In the genomic region with DNA sequence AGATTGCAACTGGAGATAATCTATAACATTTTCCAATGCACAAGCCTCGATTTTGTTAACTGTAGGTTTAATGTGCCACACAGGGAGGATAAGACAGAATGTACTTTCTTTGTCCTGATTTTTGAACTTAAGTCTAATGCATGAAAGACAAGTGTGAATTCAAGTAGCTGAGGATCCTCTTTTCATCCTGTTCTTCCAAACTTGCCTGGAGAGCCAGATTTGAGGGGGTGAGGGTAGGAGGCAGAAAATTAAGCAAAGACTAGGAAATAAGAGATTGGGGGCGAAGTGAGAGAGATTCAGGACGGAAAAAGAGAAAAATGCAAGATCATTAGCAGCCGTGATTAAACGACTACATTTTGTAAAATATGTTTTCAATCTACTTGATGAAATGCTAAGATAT, we compare ENCODE assay signal across 21 mouse cellular contexts.
DNase-seq lines count a peak whose midpoint lies in the region; TF ChIP-seq lines count a peak whose summit lies in the region.
"Had no signal": no experiment of that assay in that cellular context is flagged by ENCODE, and none has a peak within 500 bp of the region (broad histone marks: within the 10 kb centered on the region; RNA-seq: fewer than 3 reads in every experiment).

No protein-coding gene starts in this region.

- peak overlapping the region; percentile 24 for H3K27ac ChIP-seq in layer of hippocampus, adult 2 months
- H3K27ac ChIP-seq in left cerebral cortex, adult 2 months = peak overlapping the region; percentile 1; the same call in 1 of the 2 replicates
- H3K27ac ChIP-seq: forebrain, embryonic 10.5 days; forebrain, embryonic 13.5 days; heart, embryonic 15.5 days; hindbrain, embryonic 10.5 days; hindbrain, embryonic 13.5 days had no signal

- H3K4me3 ChIP-seq in layer of hippocampus, adult 2 months = no peak overlapping the region
- H3K4me3 ChIP-seq in left cerebral cortex, adult 2 months = no peak overlapping the region
- H3K4me3 ChIP-seq: forebrain, embryonic 10.5 days; forebrain, embryonic 13.5 days; heart, embryonic 12.5 days; heart, embryonic 15.5 days; hindbrain, embryonic 10.5 days; hindbrain, embryonic 13.5 days had no signal

- no peak for TF ChIP-seq CTCF in layer of hippocampus, adult 2 months (conservative IDR thresholded peaks at IDR 0.05)
- no peak for TF ChIP-seq CTCF in left cerebral cortex, adult 2 months (IDR thresholded peaks at IDR 0.05)

- DNase-seq in layer of hippocampus, adult 2 months (ENCODE audit: low spot score in 2 of 2) = peak; percentile 11 to 23
- no peak for DNase-seq in layer of hippocampus, adult 11-12 months (ENCODE audit: low spot score)
- no peak for DNase-seq in left cerebral cortex, adult 2 months (ENCODE audit: extremely low spot score in 1 of 2, low spot score in 2 of 2)
- DNase-seq in left cerebral cortex, postnatal 14 days (ENCODE audit: low spot score in 2 of 2) = no peak
- DNase-seq in telencephalon, adult 2 months (ENCODE audit: low read depth, low spot score) = peak; percentile 33
- no peak for DNase-seq in adrenal gland, postnatal 4 days (ENCODE audit: low spot score in 2 of 2)
- DNase-seq: adrenal gland, adult 2 months; adrenal gland, postnatal 14 days; cerebellum, adult 18-20 months; cerebellum, adult 9-10 months; cerebellum, postnatal 14 days; gastrocnemius, postnatal 25 days; heart, adult 18-20 months; heart, postnatal 10 days; heart, postnatal 36 days had no signal

- intact Hi-C loops in left cerebral cortex, adult 2 months (cut with DNase I) = loop anchor here (10.0 kb wide), 1 partner anchor 1214 kb away; no protein-coding TSS in a partner anchor
- intact Hi-C loops in left cerebral cortex, postnatal 14 days (cut with DNase I) = no loop called here

Comparison
In these comparisons a context has a peak if more than half of its experiments do, and no peak if none do; other contexts are left out.
1. DNase-seq: peak in layer of hippocampus, adult 2 months (2 of 2) and telencephalon, adult 2 months (single experiment); none in layer of hippocampus, adult 11-12 months (single experiment), left cerebral cortex, adult 2 months (0 of 2), left cerebral cortex, postnatal 14 days (0 of 2) and adrenal gland, postnatal 4 days (0 of 2).